Mouse (Mus musculus) cerebellum, adult 2 months (tissue): ENCODE data around the gene Actrt2. TPM values are rescaled to one million over a fixed set of nuclear protein-coding genes. Genes with fewer than 3 reads are reported as not detected.

Experiments
- DNase-seq, 2 experiments: peaks; one replicate each; pipeline ENCODE4 v3.0.0; 2021
- H3K27ac ChIP-seq: fragments of 200-500 bp; 2 replicates; pipeline ENCODE4 v1.5.1; 2012; ENCODE audit warnings: low read length, control low read depth, inconsistent platforms; ENCODE audit not compliant: insufficient read depth
- H3K27me3 ChIP-seq: fragments of 200-500 bp; 2 replicates; pipeline ENCODE4 v1.6.1; 2012; ENCODE audit warnings: inconsistent platforms, mild to moderate bottlenecking, low read length, moderate library complexity; ENCODE audit not compliant: control insufficient read depth, insufficient read depth
- H3K4me1 ChIP-seq: fragments of 200-500 bp; 2 replicates; pipeline ENCODE4 v1.6.1; 2011; ENCODE audit warnings: low read length; ENCODE audit not compliant: control insufficient read depth, insufficient read depth
- H3K4me3 ChIP-seq: fragments of 200-500 bp; replicated peaks from 2 replicates; pipeline ENCODE3; 2011; ENCODE audit warnings: mild to moderate bottlenecking, low read depth, low read length, control low read depth; ENCODE audit not compliant: insufficient read depth
- CTCF ChIP-seq: fragments of 200-500 bp; IDR thresholded peaks from 2 replicates; pipeline ENCODE4 v1.5.1; 2011; ENCODE audit warnings: low read depth, mild to moderate bottlenecking, control low read depth, low read length, moderate library complexity, borderline replicate concordance; ENCODE audit not compliant: insufficient read depth
- POLR2A ChIP-seq: fragments of 200-500 bp; IDR thresholded peaks from 2 replicates; pipeline ENCODE4 v1.6.1; 2011; ENCODE audit warnings: low read length, control low read depth, borderline replicate concordance; ENCODE audit not compliant: insufficient read depth
- WGBS: fragments of 180-500 bp; shearing (Covaris S2); methylation state at CpG from one replicate; pipeline ENCODE4 v1.1.7; 2018; 5-methylcytosine and 5-hydroxymethylcytosine counted together
- polyA plus RNA-seq: library from polyadenylated mRNA; depleted of rRNA; stranded (reverse); fragments of >200 nt; gene quantifications from 2 replicates; pipeline ENCODE4 v1.2.3, GENCODE M21; 2012; rRNA removed

Gene Actrt2
- polyA plus RNA-seq, result not detected in 2 replicates

DNA sequence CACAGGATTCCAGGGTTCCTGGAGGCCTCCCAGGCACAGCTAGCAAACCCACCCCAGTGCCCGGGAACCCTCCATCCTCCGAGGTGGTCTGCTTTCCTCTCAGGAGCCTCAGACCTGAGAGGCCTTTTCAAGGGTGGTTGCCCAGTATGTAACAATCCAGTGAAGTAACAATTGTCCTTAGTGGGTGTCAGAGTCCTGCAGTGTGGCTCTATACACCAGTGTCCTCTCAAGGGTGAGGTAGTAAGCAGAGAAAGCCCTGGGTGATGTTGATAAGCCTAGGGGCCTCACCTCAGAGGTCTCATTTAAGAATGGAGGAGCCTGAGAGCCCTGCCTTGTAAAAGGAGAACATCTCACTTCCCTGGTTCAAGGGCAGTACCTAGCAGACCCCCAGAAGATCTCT, at the start of gene Actrt2:
Gene Actrt2, minus strand, starts transcription at position 101 of the 400 bp plus-strand sequence.
- WGBS, result 85% methylated on average over 2 of the region's 2 CpGs
- TF ChIP-seq CTCF, result no peak
- TF ChIP-seq POLR2A, result no peak
- Histone ChIP-seq H3K27ac (no peak within 1 kb of the TSS), H3K4me3 (no peak within 1 kb of the TSS), H3K27me3 (no peaks in the 10 kb centered on the region), H3K4me1 (no peaks in the 10 kb centered on the region)
- DNase-seq, result no peak

- TF ChIP-seq POLR2A, result no peak
- TF ChIP-seq CTCF, result no peak
- no peak for DNase-seq
- H3K4me1 ChIP-seq, result no peaks in the 10 kb centered on the region
- 85% methylated on average over 21 of the region's 21 CpGs for WGBS
- no peak overlapping the region for H3K27ac ChIP-seq
- no peaks in the 10 kb centered on the region; the same call in 1 of the 2 replicates for H3K27me3 ChIP-seq
- H3K4me3 ChIP-seq, result no peak overlapping the region
Observed at GRCm38 (mm10) chr4:154709391-154710107, 41.9 kb upstream of the Actrt2 start.

DNA sequence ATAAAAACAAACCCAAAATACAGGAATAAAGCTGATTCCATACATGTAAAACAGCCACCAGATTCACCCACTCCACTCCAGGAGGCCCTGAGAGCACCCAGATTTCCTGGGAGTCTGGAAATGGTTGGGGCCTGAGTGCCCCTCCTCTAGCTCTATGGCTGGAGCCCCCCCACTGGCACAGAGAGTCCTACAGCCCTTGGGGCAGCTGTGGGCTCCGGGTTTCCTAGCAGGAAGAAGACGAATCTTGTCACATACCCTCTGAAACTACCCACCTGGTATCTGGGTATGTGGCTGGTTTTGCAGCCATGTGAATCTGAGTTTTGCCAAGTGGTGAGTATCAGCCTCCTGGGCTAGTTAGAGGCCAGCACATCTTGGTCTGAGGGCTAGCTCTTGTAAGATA, 41.1 kb upstream of the Actrt2 start:
- no peak overlapping the region for H3K27ac ChIP-seq
- no peak for DNase-seq
- 46% methylated on average over 2 of the region's 2 CpGs for whole genome bisulfite sequencing
- H3K4me3 ChIP-seq, result no peak overlapping the region
- TF ChIP-seq CTCF (no peak), POLR2A (no peak)
- no peaks in the 10 kb centered on the region for H3K4me1 ChIP-seq
- H3K27me3 ChIP-seq, result no peaks in the 10 kb centered on the region; the same call in 1 of the 2 replicates

DNA sequence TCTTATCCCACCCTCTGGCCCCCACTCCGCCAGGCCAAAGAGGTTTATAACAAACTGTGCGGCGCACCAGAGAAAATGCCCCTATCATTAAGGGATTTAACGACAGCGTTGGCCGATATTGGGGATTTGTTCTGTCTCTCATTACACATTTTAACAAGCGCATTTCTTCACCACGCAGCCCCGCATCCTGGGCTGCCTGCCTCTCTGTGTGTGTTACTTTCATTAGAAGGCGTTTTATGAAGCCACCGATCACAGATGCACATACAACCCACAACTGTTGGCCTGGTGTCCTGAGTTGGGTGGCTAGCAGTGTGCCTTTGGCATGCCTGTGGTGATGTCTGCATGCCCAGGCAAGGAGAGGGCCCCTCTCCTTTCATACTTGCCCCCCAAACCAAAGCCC, 40.6 kb upstream of the Actrt2 start:
- no peak for DNase-seq
- Histone ChIP-seq H3K4me1 (no peaks in the 10 kb centered on the region), H3K27ac (no peak overlapping the region), H3K27me3 (no peaks in the 10 kb centered on the region; the same call in 1 of the 2 replicates), H3K4me3 (no peak overlapping the region)
- no peak for TF ChIP-seq CTCF
- no peak for TF ChIP-seq POLR2A
- WGBS, result 91% methylated on average over 11 of the region's 11 CpGs

GRCm38 (mm10) chr4:154707521-154707920, 39.9 kb upstream of the Actrt2 start:
- TF ChIP-seq POLR2A, result no peak
- no peak for TF ChIP-seq CTCF
- WGBS, result 61% methylated on average over 4 of the region's 4 CpGs
- Histone ChIP-seq H3K27me3 (no peaks in the 10 kb centered on the region; the same call in 1 of the 2 replicates), H3K4me1 (no peaks in the 10 kb centered on the region), H3K27ac (no peak overlapping the region), H3K4me3 (no peak overlapping the region)
- no peak for DNase-seq

GRCm38 (mm10) chr4:154706442-154706841, 38.8 kb upstream of the Actrt2 start:
- Histone ChIP-seq H3K27ac (no peak overlapping the region), H3K4me3 (no peak overlapping the region), H3K4me1 (no peaks in the 10 kb centered on the region), H3K27me3 (no peaks in the 10 kb centered on the region; the same call in 1 of the 2 replicates)
- 68% methylated on average over 1 of the region's 1 CpGs for WGBS
- no peak for TF ChIP-seq CTCF
- no peak for DNase-seq

DNA sequence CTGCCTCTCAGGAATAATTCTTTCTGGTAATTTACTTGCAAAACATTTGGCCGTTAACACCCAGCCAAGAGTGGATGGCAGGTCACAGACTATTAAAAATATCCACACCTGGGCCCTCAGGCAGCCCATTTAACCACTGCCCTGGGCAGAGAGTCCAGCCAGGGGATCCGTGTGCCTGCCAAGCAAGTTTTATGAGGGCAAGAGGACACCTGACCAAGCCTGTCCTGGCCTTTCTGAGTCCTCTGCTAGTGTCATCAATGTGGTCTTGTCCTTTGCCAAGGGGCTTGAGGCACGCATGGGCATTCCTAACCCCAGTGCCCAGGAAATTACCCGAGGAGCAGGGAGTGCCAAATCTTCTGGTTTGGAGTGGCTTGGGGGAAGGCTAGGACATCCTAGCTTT, 38.0 kb upstream of the Actrt2 start:
- no peak for DNase-seq
- Histone ChIP-seq H3K27ac (no peak overlapping the region), H3K4me1 (no peaks in the 10 kb centered on the region), H3K4me3 (no peak overlapping the region), H3K27me3 (no peaks in the 10 kb centered on the region; the same call in 1 of the 2 replicates)
- no peak for TF ChIP-seq CTCF
- TF ChIP-seq POLR2A, result no peak
- WGBS, result 69% methylated on average over 4 of the region's 4 CpGs

GRCm38 (mm10) chr4:154705056-154705455, 37.4 kb upstream of the Actrt2 start:
- no peak for TF ChIP-seq POLR2A
- no peak for TF ChIP-seq CTCF
- H3K4me1 ChIP-seq, result no peaks in the 10 kb centered on the region
- 77% methylated on average over 6 of the region's 6 CpGs for WGBS

More at GRCm38 (mm10) chr4:154705056-154705455, 37.4 kb upstream of the Actrt2 start:
- DNase-seq, result no peak
- Histone ChIP-seq H3K27me3 (no peaks in the 10 kb centered on the region; the same call in 1 of the 2 replicates), H3K4me3 (no peak overlapping the region), H3K27ac (no peak overlapping the region)
